8 mouse cellular contexts compared by ENCODE assay signal in genomic region chr15:8629317-8629831, GRCm38 (mm10).
A peak's percentile ranks its signal among the peaks of the same experiment; 100 is the strongest.
DNase-seq lines count a peak whose midpoint lies in the region; ATAC-seq and TF ChIP-seq lines count a peak whose summit lies in the region.

No protein-coding gene starts in this region.

- DNase-seq in CD4-positive, CD25-positive, alpha-beta regulatory T cell, adult 2 months (ENCODE audit: low read depth, low spot score), result peak; percentile 45
- DNase-seq in embryonic facial prominence, embryonic 11.5 days (ENCODE audit: low spot score), result peak; percentile 90
- peak; percentile 64 to 77 for DNase-seq in heart, adult 2 months
- DNase-seq in kidney, adult 2 months, result peak; percentile 68
- peak; percentile 84 for DNase-seq in limb, embryonic 10.5 days (ENCODE audit: low spot score)
- peak; percentile 85 for DNase-seq in midbrain, embryonic 10.5 days (ENCODE audit: low spot score)
- DNase-seq in skeletal muscle tissue, adult 2 months (ENCODE audit: low read depth, low spot score), result peak; percentile 16

- peak overlapping the region; percentile 56 for H3K9ac ChIP-seq in embryonic facial prominence, embryonic 11.5 days (replicated peaks; ENCODE audit: low read length)
- H3K9ac ChIP-seq in heart, adult 2 months (ENCODE audit: low read depth, low read length), result no peak overlapping the region

- 0 out of 2 replicates have a peak, but pooled peaks cover 2% of the 10 kb centered on the region for H3K4me1 ChIP-seq in embryonic facial prominence, embryonic 11.5 days (ENCODE audit: control insufficient read depth, insufficient read depth, low read length)
- 0 out of 2 replicates have a peak, but pooled peaks cover 1% of the 10 kb centered on the region for H3K4me1 ChIP-seq in heart, adult 2 months (ENCODE audit: control insufficient read depth, insufficient read depth, low read length)
- H3K4me1 ChIP-seq in kidney, adult 2 months (ENCODE audit: control insufficient read depth, insufficient read depth, low read length), result no peaks in the 10 kb centered on the region
- peaks cover 23% of the 10 kb centered on the region for H3K4me1 ChIP-seq in limb, embryonic 10.5 days
- H3K4me1 ChIP-seq in midbrain, embryonic 10.5 days, result peaks cover 48% of the 10 kb centered on the region

- peak; percentile 73 for TF ChIP-seq CTCF in heart, adult 2 months (IDR thresholded peaks at IDR 0.05)
- peak; percentile 67 for TF ChIP-seq CTCF in kidney, adult 2 months (conservative IDR thresholded peaks at IDR 0.05; ENCODE audit: insufficient read depth, insufficient read length, low read depth, low read length)

- H3K4me2 ChIP-seq in embryonic facial prominence, embryonic 11.5 days (ENCODE audit: low read depth, low read length), result peak overlapping the region; percentile 69

- H3K4me3 ChIP-seq in embryonic facial prominence, embryonic 11.5 days (ENCODE audit: low read depth, low read length), result peak overlapping the region; percentile 30
- H3K4me3 ChIP-seq in heart, adult 2 months, result peak overlapping the region; percentile 4; the same call in 1 of the 2 replicates
- H3K4me3 ChIP-seq in kidney, adult 2 months (ENCODE audit: insufficient read depth, low read depth, low read length), result no peak overlapping the region
- H3K4me3 ChIP-seq in limb, embryonic 10.5 days, result peak overlapping the region; percentile 54
- H3K4me3 ChIP-seq in midbrain, embryonic 10.5 days, result peak overlapping the region; percentile 53

- intact Hi-C loops in heart, adult 2 months (cut with DNase I), result loop anchor here (1.0 kb wide), 1 partner anchor 256 kb away; no protein-coding TSS in a partner anchor

- no peak for TF ChIP-seq EP300 in heart, adult 2 months (IDR thresholded peaks at IDR 0.05; ENCODE audit: insufficient read depth, low read depth, low read length)

- WGBS in embryonic facial prominence, embryonic 11.5 days, result 0% methylated on average over 13 of the region's 13 CpGs
- WGBS in heart, adult 2 months, result under 1% methylated on average over 13 of the region's 13 CpGs
- WGBS in kidney, adult 2 months, result 4% methylated on average over 13 of the region's 13 CpGs
- 1% methylated on average over 13 of the region's 13 CpGs for WGBS in limb, embryonic 10.5 days
- 0% methylated on average over 13 of the region's 13 CpGs for WGBS in midbrain, embryonic 10.5 days

- no peak for ATAC-seq in CD4-positive, CD25-positive, alpha-beta regulatory T cell, adult 4 months
- peak; percentile 86 for ATAC-seq in embryonic facial prominence, embryonic 11.5 days (replicated peaks; ENCODE audit: insufficient number of reproducible peaks, low FRiP score, low TSS enrichment, low read depth)

- no peaks in the 10 kb centered on the region for H3K27me3 ChIP-seq in embryonic facial prominence, embryonic 11.5 days (ENCODE audit: control insufficient read depth, insufficient read depth, low read length)
- H3K27me3 ChIP-seq in heart, adult 2 months (ENCODE audit: control insufficient read depth, insufficient read depth, low read length), result no peaks in the 10 kb centered on the region
- no peaks in the 10 kb centered on the region for H3K27me3 ChIP-seq in kidney, adult 2 months (replicated peaks; ENCODE audit: control insufficient read depth, insufficient read depth, low read length)
- H3K27me3 ChIP-seq in limb, embryonic 10.5 days (ENCODE audit: low read depth, poor library complexity, severe bottlenecking), result peaks cover 28% of the 10 kb centered on the region
- H3K27me3 ChIP-seq in midbrain, embryonic 10.5 days (ENCODE audit: low read depth, poor library complexity, severe bottlenecking), result peaks cover 42% of the 10 kb centered on the region

- 0 out of 2 replicates have a peak overlapping the region, but pooled peaks have one; percentile 22 for H3K27ac ChIP-seq in embryonic facial prominence, embryonic 11.5 days (replicated peaks; ENCODE audit: low read depth, low read length)
- no peak overlapping the region for H3K27ac ChIP-seq in heart, adult 2 months
- no peak overlapping the region for H3K27ac ChIP-seq in kidney, adult 2 months (ENCODE audit: insufficient read depth, low read depth, low read length)
- H3K27ac ChIP-seq in limb, embryonic 10.5 days, result peak overlapping the region; percentile 79
- H3K27ac ChIP-seq in midbrain, embryonic 10.5 days (replicated peaks), result peak overlapping the region; percentile 82

- H3K9me3 ChIP-seq in embryonic facial prominence, embryonic 11.5 days (replicated peaks; ENCODE audit: control insufficient read depth, low read length), result no peaks in the 10 kb centered on the region
- H3K9me3 ChIP-seq in limb, embryonic 10.5 days (replicated peaks), result no peaks in the 10 kb centered on the region
- no peaks in the 10 kb centered on the region for H3K9me3 ChIP-seq in midbrain, embryonic 10.5 days (replicated peaks)

- H3K36me3 ChIP-seq in embryonic facial prominence, embryonic 11.5 days (replicated peaks; ENCODE audit: control insufficient read depth, insufficient read depth, low read depth, low read length), result no peaks in the 10 kb centered on the region
- H3K36me3 ChIP-seq in heart, adult 2 months (ENCODE audit: control insufficient read depth, insufficient read depth, low read length), result no peaks in the 10 kb centered on the region
- no peaks in the 10 kb centered on the region for H3K36me3 ChIP-seq in kidney, adult 2 months (ENCODE audit: control insufficient read depth, insufficient read depth, low read length)
- no peaks in the 10 kb centered on the region for H3K36me3 ChIP-seq in limb, embryonic 10.5 days
- H3K36me3 ChIP-seq in midbrain, embryonic 10.5 days, result no peaks in the 10 kb centered on the region

- H3K79me2 ChIP-seq in heart, adult 2 months (replicated peaks; ENCODE audit: control insufficient read depth, insufficient read depth, low read length), result no peaks in the 10 kb centered on the region

- TF ChIP-seq POLR2A in heart, adult 2 months (IDR thresholded peaks at IDR 0.05; ENCODE audit: insufficient read depth, low read depth, low read length), result no peak
- no peak for TF ChIP-seq POLR2A in kidney, adult 2 months (IDR thresholded peaks at IDR 0.05; ENCODE audit: low read depth, low read length)

Comparison
In these comparisons a context has a peak if more than half of its experiments do, and no peak if none do; other contexts are left out.
1. DNase-seq: peak in every context shown above with its lines; median percentile 90 in embryonic facial prominence, embryonic 11.5 days; 85 in midbrain, embryonic 10.5 days; 84 in limb, embryonic 10.5 days; 70 in heart, adult 2 months; 68 in kidney, adult 2 months; 45 in CD4-positive, CD25-positive, alpha-beta regulatory T cell, adult 2 months; 16 in skeletal muscle tissue, adult 2 months.
2. H3K27ac ChIP-seq: peak in embryonic facial prominence, embryonic 11.5 days (single experiment), limb, embryonic 10.5 days (single experiment) and midbrain, embryonic 10.5 days (single experiment); none in heart, adult 2 months (single experiment) and kidney, adult 2 months (single experiment).